Mouse (Mus musculus) kidney, postnatal 4 days (tissue): ENCODE data around the gene Phlpp1.

Experiments
- DNase-seq, 2 experiments: peaks; one replicate each; pipeline ENCODE4 v3.0.0; 2021; ENCODE audit warnings: mixed read lengths in 2 of 2

Phlpp1 gene

GRCm38 (mm10) chr1:106400900-106401634, 229.5 kb downstream of the Phlpp1 start:
- peak; percentile 27 to 67 for DNase-seq

GRCm38 (mm10) chr1:106403011-106403501, 231.5 kb downstream of the Phlpp1 start:
- DNase-seq, result no peak

- no peak for DNase-seq
Observed at GRCm38 (mm10) chr1:106406852-106407251, 235.3 kb downstream of the Phlpp1 start.

GRCm38 (mm10) chr1:106407963-106408440, 236.4 kb downstream of the Phlpp1 start:
- peak; percentile 16 to 42 for DNase-seq

- no peak for DNase-seq
Observed at GRCm38 (mm10) chr1:106410858-106411257, 239.3 kb downstream of the Phlpp1 start.

GRCm38 (mm10) chr1:106425128-106425936, 253.8 kb downstream of the Phlpp1 start:
- DNase-seq, result peak; percentile 45 to 51

GRCm38 (mm10) chr1:106428170-106428569, 256.6 kb downstream of the Phlpp1 start:
- no peak for DNase-seq

GRCm38 (mm10) chr1:106428580-106428979, 257.0 kb downstream of the Phlpp1 start:
- no peak for DNase-seq

GRCm38 (mm10) chr1:106433580-106433979, 262.0 kb downstream of the Phlpp1 start:
- DNase-seq, result no peak
